ENCODE assay signal across 10 mouse cellular contexts in the genomic region with DNA sequence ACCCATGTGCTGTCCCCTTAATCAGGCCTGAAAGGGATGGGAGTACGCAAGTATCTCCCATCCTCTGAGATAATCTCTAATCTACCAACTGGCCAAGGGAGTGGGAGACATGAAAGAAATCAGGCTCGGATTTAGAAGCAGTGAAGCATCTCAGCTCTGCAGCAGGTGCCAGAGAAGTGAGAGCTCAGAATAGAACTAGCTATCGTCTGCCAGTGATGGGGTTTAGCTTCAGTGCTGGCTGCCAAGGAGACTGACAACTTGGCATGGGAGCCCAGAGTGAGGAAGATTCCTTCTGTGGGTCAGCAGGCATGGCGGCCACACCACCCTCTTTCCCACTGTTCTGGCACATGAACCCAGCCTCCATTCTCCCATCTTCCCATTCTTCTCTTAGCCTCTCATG. TPM values are rescaled to one million over a fixed set of nuclear protein-coding genes. Genes with fewer than 3 reads are reported as not detected.
DNase-seq lines count a peak whose midpoint lies in the region.
"Had no signal": no experiment of that assay in that cellular context is flagged by ENCODE, and none has a peak within 500 bp of the region (broad histone marks: within the 10 kb centered on the region; RNA-seq: fewer than 3 reads in every experiment).

No protein-coding gene starts in this region.

- peak; percentile 67 for DNase-seq in gastrocnemius, adult 18-20 months (ENCODE audit: low spot score)
- DNase-seq in gastrocnemius, postnatal 4 days (ENCODE audit: low spot score in 2 of 2), result no peak
- DNase-seq in cerebellum, adult 9-11 months, result peak; percentile 19
- peak; percentile 40 to 43 for DNase-seq in heart, adult 9 months (ENCODE audit: low spot score in 2 of 2)
- DNase-seq in limb, embryonic 10.5 days (ENCODE audit: low spot score), result peak; percentile 13
- no peak for DNase-seq in spleen, postnatal 4 days (ENCODE audit: low spot score in 2 of 2)
- no peak for DNase-seq in kidney, postnatal 36 days
- DNase-seq in thymus, postnatal 25 days, result no peak

- no peaks in the 10 kb centered on the region for H3K27me3 ChIP-seq in limb, embryonic 10.5 days (ENCODE audit: low read depth, poor library complexity, severe bottlenecking)
- H3K27me3 ChIP-seq: limb, embryonic 12.5 days; stomach, embryonic 15.5 days had no signal

- 0 out of 2 replicates have a peak, but pooled peaks cover 4% of the 10 kb centered on the region for H3K4me1 ChIP-seq in limb, embryonic 10.5 days
- H3K4me1 ChIP-seq: stomach, embryonic 15.5 days had no signal

- WGBS in limb, embryonic 10.5 days, result 90% methylated on average over 4 of the region's 4 CpGs

- H3K4me3 ChIP-seq in limb, embryonic 10.5 days, result no peak overlapping the region
- H3K4me3 ChIP-seq: limb, embryonic 12.5 days; stomach, embryonic 15.5 days had no signal

- H3K9me3 ChIP-seq in limb, embryonic 10.5 days (replicated peaks), result no peaks in the 10 kb centered on the region
- H3K9me3 ChIP-seq: limb, embryonic 12.5 days; stomach, embryonic 15.5 days had no signal

- H3K27ac ChIP-seq in limb, embryonic 10.5 days, result no peak overlapping the region
- H3K27ac ChIP-seq: limb, embryonic 12.5 days; stomach, embryonic 15.5 days had no signal

- no peaks in the 10 kb centered on the region for H3K36me3 ChIP-seq in limb, embryonic 10.5 days
- H3K36me3 ChIP-seq: limb, embryonic 12.5 days; stomach, embryonic 15.5 days had no signal

RNA-seq across cellular contexts. Expression of a gene that starts 8.9 kb away (rescaled TPM):
- not detected for total RNA-seq in gastrocnemius, adult 18-20 months (2021)
- not detected for total RNA-seq in gastrocnemius, postnatal 4 days (2021)
- polyA plus RNA-seq in limb, embryonic 10.5 days (2016; fragmentation: Nextera tagmentation; extraction: Ambion mirVana), result not detected in 2 replicates
- polyA plus RNA-seq: limb, embryonic 12.5 days had no signal

Comparison
In these comparisons a context has a peak if more than half of its experiments do, and no peak if none do; other contexts are left out.
1. DNase-seq: peak in gastrocnemius, adult 18-20 months (single experiment), cerebellum, adult 9-11 months (single experiment), heart, adult 9 months (2 of 2) and limb, embryonic 10.5 days (single experiment); none in gastrocnemius, postnatal 4 days (0 of 2), spleen, postnatal 4 days (0 of 2), kidney, postnatal 36 days (0 of 2) and thymus, postnatal 25 days (single experiment).